Mouse (Mus musculus) cerebellum, adult 11 months (tissue): ENCODE measurements around the gene Cdh22.
A peak's percentile ranks its signal among the peaks of the same experiment; 100 is the strongest.

Experiments used
- DNase-seq: peaks from one replicate; pipeline ENCODE4 v3.0.0; 2022

The Cdh22 gene

DNA sequence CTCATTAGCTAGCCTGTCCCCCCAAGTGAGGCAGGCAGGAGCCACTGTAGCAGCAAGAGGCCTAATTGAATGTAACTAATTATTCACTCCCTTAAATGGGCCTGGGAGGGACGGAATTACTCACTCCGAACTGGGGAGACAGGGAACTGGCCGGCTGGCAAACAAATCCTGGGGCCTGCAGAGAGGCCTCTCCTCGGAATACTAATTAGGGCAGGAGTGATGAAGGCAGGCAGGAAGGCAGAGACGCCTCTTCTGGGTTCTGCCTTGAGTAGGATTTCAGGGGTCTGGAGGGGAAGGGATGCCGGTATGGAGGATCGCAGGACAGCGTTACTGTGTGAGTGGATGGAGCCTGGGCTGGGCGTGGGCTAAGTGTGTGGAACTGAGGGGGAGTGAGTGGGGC is 157.6 kb downstream of the Cdh22 start:
- no peak for DNase-seq

- DNase-seq = peak; percentile 90
These were observed 159.7 kb downstream of the Cdh22 start for GRCm38 (mm10) chr2:165074937-165075336.

DNA sequence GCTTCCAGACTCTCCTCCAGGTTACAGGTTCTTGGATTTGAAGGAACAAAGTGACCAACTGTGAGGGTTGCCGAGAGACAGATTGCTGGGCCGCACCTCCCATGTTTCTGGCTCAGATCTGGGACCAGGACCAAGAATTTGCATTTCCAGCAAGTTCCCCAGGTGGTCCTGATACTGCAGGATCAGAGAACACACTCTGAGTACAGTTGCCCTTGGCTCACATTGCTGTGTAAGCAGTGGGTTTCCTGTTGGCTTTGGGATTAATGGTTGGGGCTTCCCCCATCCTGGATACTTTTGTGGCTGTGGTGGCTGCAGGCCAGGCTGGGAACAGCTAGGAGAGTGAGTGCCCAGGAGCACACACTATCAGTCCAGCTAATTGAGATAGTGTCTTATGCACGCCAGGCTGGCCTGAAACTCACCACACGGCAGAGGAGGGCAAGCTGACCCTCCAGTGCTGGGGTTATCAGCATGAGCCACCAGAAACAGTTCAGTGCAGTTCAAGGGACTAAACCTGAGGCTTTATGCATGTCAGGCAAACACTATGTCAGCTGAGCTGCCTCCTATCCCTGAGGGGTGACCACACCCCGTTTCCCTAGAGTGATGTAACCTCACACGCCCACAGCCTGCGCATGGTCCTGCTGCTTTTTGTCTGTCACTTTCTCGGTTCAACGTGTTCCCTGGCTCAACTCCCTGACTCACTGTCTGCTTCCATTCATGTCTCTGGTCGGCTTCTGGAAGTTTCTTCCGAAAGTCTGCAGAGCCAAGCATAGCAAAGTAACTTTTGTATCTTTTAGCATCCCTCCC is 160.4 kb downstream of the Cdh22 start:
- DNase-seq = peak; percentile 85

DNA sequence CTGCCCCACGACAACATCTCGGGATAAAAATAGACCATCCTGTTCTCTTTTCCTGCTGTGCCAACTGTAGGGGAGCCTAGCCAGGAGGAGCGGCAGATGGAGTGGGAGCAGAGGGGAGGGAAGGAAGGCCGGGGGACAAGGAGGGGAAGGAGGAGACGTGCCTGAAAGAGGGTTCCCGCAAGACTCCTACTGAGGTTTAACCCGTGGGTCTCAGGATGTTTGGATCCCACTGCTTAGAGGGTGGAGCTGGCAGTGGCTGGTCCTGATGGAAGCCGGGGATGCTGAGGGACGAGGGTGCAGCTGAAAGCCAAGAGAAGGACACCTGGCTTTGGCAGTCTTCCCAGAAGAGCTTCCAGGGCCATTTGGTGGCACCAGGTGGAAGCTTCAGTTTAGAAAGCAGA is 161.3 kb downstream of the Cdh22 start:
- peak; percentile 87 for DNase-seq

GRCm38 (mm10) chr2:165070096-165070816 is 164.4 kb downstream of the Cdh22 start:
- peak; percentile 79 for DNase-seq

DNA sequence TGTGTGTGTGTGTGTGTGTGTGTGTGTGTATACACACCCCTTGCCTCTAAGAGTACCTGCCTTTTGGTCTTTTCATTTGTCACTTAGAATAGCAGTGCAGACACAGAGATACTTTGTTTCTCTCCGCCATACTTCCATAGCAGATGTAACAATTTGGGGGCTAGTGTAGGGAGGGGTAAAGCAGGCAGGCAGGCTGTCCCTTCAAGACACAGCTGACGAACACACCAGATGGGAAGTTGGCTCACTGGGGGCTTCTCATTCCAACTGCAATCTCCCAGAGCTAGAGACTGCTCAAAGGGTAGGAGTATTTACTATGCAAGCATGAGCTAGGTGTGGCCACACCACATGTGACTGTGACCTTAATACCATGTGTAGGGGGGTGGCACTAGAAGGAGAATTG is 165.8 kb downstream of the Cdh22 start:
- DNase-seq = no peak

DNA sequence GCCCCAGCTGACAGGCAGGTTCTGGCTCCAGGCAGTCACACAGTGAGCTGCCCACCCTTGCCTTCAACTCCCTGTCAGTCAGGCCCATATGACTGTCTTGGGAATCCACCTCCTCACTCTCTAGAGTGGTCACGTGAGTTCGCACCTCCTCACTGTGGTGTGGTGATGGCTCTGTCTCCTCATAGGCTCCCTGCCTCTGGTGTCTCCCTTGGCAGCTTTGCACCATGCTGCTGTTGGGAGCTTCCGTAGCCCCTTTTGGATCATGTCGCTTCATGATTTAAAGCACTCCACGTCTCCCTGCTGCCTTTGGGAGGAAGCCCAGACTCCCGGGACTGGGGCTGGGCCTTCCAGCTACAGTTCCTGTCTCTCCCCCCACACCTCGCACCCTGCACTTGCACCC is 170.2 kb downstream of the Cdh22 start:
- no peak for DNase-seq

DNA sequence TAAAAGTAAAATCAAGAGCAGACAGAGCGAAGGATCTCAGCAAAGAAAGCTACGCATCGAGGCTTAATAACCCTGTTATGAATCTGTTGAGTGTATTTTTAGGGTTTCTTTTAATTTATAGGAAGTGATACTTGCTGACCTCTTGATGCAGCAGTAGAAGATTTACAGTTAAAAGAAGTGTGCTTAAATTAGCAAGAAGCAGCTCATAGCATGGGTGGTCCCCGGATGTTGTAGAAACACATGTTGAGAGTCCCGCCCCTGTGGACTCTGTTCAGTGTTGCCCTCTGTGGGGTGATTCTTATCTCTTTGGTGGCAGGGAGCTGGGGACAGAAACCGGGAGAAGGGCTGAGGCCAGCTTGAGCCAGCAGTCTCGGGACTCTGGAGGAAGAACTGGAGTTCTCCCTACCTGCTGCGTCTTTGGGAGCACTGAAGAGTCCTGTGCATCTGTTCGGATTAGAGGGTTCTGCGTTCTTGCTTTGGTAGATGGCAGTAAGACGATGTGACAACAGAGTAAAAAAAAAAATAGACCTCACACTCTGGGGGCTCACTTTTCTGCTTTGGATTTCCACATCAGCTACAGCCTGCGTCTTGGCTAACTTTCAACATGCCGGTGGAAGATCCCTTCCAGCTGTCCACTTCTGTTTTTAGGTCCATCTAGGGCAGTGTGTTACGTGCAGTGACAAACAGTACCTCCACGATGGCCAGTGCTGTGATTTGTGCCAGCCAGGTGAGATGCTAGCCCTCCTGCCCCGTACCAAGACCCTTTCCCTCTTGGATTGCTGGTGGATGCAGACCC is 172.8 kb downstream of the Cdh22 start:
- no peak for DNase-seq
